Mouse (Mus musculus): ENCODE measurements around the gene Atp5g3.
A peak's percentile ranks its signal among the peaks of the same experiment; 100 is the strongest.
"Not testable (repeated sequence)": the region's sequence is repeated elsewhere in the genome, so short reads cannot be mapped to it uniquely, and the experiment has no call there.

Gene Atp5g3

DNA sequence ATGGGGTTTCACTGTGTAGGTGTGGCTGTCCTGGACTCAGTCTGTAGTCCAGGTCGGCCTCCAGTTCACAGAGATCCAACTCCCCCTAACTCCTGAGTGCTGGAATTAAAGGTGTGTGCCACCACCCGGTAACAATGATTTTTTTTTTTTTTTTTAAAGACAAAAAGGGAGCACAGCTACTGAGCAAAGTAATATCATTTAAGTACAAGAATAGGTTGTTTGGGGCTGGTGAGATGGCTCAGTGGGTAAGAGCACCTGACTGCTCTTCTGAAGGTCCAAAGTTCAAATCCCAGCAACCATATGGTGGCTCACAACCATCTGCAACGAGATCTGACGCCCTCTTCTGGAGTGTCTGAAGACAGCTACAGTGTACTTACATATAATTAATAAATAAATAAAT lies 14.2 kb downstream of the Atp5g3 start:
- DNase-seq (ENCODE audit: low spot score): not testable (repeated sequence)

- DNase-seq (ENCODE audit: low spot score): no peak
These were observed 17.5 kb downstream of the Atp5g3 start for GRCm38 (mm10) chr2:73893473-73894270.

- DNase-seq (ENCODE audit: low spot score): peak; percentile 99
These were observed 18.4 kb downstream of the Atp5g3 start, which contains the start of gene Atf2 for GRCm38 (mm10) chr2:73892464-73893296. Atf2 (minus strand) TSS chr2:73892639.

DNA sequence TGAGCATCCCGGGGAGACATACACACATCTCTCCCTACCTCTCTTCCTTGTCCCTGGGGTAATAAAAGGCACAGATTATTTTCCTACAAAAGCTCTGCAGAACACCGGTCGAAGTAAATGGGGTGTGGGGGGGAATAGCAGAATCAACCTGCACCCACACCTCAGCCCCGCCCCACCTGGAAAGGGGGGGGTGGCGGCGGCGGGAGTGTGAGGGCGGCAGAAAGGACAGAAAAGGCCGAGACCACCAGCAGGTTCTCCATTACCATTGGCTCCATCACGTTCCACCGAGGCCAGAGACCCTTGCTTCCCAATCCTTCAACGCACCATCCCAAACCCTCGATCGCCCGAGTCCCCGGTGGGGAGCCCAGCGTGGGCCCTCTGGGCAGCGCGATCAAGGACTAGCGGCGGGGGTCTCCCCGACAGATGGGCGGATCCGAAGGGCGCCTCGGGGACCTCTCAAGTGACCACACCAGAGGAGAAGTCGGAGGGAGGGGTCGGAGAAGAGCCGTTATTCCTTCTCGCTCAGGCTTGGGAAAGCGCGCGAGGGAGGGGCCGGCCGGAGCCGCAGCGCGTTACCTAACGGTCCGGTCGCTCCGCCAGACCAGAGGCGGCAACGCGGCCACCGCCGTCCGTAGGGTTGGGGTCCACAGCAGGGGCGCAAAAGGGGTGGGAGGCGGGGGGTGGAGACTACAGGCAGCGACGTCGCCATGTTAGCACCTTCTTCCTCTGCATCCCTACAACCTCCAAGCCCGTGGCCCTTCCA lies 19.2 kb downstream of the Atp5g3 start:
- DNase-seq (ENCODE audit: low spot score): no peak

DNA sequence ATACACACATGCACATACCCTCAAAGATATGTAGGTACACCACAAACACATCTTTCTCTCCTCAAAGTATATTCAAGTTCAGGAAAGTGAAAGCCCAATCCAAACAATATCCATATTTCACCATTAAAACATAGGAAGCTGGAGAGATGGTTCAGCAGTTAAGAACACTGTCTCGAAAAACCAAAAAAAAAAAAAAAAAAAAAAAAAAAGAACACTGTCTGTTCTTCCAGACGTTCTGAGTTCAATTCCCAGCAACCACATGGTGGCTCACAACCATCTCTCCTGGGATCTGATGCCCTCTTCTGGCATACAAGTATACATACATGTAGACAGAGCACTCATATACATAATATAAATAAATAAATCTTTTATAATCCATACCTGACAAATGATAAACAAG lies 25.1 kb downstream of the Atp5g3 start:
- DNase-seq (ENCODE audit: low spot score): no peak

GRCm38 (mm10) chr2:73877891-73878290 lies 33.2 kb downstream of the Atp5g3 start:
- DNase-seq (ENCODE audit: low spot score): no peak

- peak; percentile 63 for DNase-seq (ENCODE audit: low spot score)
These were observed 43.2 kb downstream of the Atp5g3 start for GRCm38 (mm10) chr2:73867764-73868487.

GRCm38 (mm10) chr2:73860046-73860624 lies 51.0 kb downstream of the Atp5g3 start:
- DNase-seq (ENCODE audit: low spot score): no peak
